Mouse (Mus musculus) hematopoietic stem cell, adult 5-6 weeks (primary cell): ENCODE data around the gene Ltb4r1. TPM values are rescaled to one million over a fixed set of nuclear protein-coding genes. Genes with fewer than 3 reads are reported as not detected.

ENCODE experiments used
- ATAC-seq, 2 experiments: fragments of 125-278 bp in 1 of 2; replicated peaks in 1 of 2; 2 replicates each; pipeline ENCODE4 v1.8.0; 2016 to 2017; ENCODE audit warnings: inconsistent platforms in 2 of 2, mild to moderate bottlenecking in 2 of 2, moderate number of reproducible peaks in 2 of 2, low read depth in 1 of 2, moderate TSS enrichment in 1 of 2; ENCODE audit not compliant: low FRiP score in 2 of 2, poor library complexity in 2 of 2, severe bottlenecking in 2 of 2, insufficient read depth in 1 of 2, low TSS enrichment in 1 of 2
- total RNA-seq: library from RNA; stranded (forward); fragments of 172-1452, 232-1000 nt; gene quantifications from 2 replicates; pipeline ENCODE4 v1.2.3, GENCODE M21; 2017

Gene Ltb4r1
- total RNA-seq, 1 experiment from 2014 or later = 4.0 TPM

DNA sequence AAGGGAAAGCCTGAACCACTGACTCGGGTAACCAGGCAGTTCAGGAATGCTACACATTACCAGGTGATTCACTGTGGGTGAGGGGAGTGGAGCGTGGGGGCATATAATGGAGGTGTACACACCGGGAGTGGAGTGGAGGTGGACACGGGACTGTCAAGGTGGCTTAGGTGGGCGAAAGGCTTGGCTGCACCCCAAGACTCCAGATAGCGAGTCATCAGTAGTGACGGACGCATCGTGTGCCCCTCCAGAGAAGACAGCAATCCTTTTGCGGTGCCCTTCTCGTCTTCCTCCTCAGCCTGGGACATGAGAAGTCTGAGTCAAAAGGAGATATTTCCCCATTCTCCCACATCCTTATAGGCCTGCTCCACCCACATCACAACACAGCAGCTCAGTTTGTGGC is 12.0 kb downstream of the Ltb4r1 start:
- ATAC-seq = no peak

DNA sequence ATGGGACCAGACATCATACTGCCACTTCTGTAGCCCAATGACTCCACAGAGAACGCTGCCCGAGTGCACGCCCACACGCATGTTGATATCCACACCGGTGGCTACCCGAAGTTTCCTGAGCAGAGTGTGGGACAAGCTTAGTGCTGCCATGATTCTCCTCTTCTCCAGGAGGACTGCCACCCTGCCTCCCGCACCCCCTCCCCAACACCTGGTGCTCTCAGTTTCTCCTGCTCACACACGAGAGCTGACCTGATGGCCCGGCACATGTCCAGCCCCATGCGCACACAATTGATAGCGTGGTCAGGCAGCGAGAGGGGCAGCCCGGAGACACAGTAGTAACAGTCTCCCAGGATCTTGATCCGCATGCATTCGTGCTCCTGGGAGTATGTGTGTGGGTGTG is 12.9 kb downstream of the Ltb4r1 start:
- no peak for ATAC-seq

DNA sequence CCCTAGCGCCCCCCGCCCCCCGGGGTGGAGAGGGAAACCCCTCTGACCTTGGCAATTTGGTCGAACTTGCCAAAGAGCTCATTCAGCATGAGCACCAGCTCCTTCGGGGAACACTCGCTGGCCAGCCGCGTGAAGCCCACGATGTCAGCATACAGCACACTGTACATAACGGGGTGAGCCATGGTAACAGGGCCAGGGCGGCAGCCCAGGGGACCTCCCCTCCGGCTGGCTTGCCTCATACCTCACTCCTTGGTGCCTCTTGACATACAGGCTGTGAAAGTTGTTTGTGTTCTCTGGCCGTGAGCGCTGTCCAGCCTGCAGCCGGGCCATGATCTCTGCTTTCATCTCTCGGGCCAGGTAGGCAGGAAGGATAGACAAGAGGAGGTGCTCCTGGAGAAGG is 13.9 kb downstream of the Ltb4r1 start:
- no peak for ATAC-seq

DNA sequence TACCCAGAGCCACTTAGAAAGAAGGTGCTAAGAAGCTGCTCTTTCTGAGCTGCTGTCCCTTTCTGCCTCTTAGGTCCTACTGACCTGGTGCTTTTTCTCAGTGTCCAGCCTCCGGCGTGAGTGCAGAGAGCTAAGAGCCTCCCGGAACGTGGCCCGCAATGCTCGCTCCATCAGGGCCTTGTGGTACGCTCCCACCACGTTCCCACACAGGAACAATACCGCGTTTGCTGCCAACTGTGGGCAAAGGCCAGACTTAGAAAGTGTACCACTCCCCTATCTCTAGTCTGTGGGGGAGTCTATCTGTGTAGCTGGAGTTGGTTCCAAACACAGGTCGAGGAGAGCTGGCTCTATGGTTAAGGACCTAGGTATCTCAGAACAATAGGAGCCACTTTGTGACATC is 15.0 kb downstream of the Ltb4r1 start:
- ATAC-seq = no peak

DNA sequence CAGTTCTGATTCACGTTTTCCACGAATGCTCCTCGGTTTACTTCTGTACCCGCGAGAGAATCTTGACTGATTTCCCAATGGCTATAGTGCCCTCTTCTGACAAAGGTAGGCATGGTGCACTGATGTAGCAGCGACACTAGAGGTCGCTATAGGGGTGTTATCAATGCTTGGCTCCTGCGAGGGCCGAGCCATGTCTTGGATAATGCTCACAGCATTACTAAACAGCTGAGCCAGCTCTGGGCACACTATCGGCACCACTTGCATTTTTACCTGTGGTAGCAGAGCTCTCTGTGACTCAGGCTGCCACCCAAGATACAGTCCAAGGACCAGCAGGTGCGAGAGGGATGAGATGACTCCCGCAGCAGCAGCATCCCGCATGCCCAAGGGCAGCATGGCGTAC is 15.5 kb downstream of the Ltb4r1 start:
- peak; percentile 85 to 87 for ATAC-seq

DNA sequence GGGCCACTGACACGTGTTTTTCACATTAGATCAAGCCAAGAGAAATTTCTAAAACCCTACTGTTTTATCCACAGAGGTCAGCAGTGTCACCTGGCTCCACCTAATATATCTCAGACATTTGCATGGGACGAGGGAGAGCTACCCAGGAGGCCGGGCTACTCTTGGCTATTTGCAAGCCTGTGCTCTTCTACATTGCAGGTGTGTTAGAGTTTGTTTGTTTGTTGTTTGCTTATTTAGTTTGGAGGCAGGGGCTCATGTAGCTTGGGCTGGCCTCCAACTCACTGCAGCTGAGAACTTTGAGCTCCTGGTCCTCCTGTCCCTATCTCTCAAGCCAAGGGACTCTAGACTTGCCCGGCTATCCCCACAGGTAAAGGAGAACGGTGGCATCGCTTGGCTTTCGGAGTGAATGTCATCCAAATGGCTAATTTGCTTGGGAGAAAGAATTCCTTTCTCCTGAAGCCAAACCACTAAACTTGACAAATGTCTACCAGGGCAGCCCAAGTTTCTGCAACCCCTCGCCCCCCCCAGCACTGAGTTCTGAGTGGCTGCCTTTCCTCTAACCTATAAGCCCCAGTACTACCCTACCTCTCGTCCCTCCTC is 16.7 kb downstream of the Ltb4r1 start:
- no peak for ATAC-seq

- ATAC-seq = no peak
Observed at GRCm38 (mm10) chr14:55783171-55783957, 17.6 kb downstream of the Ltb4r1 start.

DNA sequence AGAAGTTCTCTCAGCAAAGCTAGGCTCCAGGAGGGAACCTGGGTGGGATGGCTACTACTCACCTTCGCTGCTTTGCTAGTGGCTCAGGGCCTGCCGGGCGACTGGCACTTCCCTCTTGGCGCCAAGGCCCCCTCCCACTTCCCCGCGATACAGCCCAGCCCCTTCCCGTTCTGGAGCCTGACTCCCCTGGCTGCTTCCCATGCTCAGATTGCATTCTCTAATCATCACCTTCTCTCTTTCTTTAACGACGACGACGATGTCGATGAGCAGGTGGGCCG is 18.1 kb downstream of the Ltb4r1 start, which contains the start of gene Adcy4:
Adcy4 (minus strand) TSS at position 138 of the 278 bp plus-strand sequence.
- ATAC-seq = no peak

GRCm38 (mm10) chr14:55785195-55785594 is 19.4 kb downstream of the Ltb4r1 start:
- no peak for ATAC-seq

- ATAC-seq = no peak
Observed at GRCm38 (mm10) chr14:55787731-55788130, 22.0 kb downstream of the Ltb4r1 start.

DNA sequence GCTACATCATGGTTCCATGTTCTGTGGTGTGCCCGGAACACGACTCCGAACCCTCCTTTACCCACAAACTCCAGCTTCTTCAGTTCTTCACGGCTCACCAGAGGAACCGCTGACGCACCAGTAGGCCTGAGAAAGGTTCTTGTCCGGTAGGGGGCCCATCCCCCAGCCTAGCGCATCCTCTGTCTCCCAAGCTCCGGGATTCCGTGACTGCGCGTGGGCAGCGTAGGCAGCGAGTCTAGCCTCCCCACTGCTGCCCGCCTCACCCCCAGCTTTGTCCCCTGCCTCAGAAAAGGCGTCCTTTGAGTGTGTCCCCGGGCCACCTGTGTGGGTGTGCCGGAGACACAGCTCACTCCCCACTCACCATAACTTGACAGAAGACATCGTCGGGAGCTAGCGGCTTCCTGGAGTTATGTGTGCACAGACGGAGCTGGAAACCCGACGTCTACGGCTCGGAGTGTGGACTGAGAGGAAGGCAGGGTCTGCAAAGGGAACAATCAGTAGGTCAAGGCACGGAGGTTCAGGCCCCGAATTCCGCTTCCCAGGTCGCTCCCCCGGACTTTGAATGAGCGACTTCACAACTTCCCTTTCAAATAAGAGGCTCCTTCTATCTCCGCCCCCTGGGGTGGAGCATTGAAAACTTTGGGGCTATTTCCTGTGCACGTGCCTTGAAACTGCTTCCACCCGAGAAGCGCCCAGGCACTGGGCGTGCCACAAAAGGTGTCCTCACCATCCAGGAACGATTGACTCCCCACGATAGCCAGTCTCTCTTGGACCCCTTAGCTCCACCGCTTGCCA is 22.7 kb downstream of the Ltb4r1 start, which contains the start of gene Ripk3:
Ripk3 (minus strand) TSS at position 610 of the 795 bp plus-strand sequence.
- ATAC-seq = peak; percentile 81 to 86

GRCm38 (mm10) chr14:55793461-55793860 is 27.7 kb downstream of the Ltb4r1 start:
- no peak for ATAC-seq

DNA sequence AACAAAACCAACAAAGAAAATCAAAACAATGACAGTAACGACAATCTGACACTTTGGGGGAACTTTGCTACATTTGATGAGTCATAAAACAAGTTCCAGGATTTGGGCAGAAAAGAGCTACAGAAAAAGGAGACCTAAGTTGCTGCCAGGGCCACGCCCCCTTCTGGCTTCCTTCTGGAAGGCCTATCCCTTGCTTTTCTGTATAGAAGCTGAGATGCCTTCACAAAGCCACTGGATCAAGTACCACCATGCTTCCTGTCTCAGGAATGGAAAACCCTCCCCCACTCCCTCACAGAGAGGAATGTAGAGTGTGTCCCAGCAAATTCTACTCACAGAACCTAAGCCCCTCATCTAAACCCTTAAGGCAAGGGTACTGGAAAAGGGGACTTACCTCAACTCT is 28.2 kb downstream of the Ltb4r1 start:
- no peak for ATAC-seq

DNA sequence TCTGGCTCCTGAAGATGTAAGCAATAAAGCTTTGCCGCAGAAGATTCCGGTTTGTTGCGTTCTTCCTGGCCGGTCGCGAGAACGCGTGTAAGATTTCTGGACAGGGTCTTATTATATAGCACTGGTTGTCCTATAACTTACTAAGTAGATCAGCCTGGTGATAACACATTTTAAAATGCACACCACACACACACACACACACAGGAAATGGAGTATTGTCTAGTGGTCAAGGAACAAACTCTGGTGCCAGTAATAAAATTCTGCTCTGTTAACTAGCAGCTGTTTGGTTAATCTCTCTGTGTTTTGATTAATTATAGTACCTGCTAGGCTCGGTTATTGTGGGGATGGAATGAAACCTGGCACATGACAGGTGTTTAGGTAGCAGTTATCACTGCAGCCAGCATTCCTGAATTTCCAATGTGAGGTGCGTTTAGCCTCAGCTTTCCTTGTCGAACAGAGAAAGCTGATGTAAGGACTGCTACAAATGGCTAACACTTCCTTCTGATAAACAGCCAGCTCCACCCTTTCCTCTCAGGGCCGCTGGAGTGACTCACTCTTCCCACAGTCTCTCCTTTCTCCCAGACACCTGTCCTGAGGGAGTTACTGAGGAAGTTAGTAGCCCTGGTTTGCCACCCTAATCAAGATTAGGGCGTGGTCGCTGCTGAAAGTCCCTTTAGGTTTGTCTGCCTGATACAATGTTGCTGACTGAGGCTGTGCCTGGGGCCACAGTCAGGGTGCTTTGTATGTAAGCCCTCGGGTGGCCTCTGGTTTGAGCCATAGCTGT is 29.8 kb downstream of the Ltb4r1 start:
- no peak for ATAC-seq

DNA sequence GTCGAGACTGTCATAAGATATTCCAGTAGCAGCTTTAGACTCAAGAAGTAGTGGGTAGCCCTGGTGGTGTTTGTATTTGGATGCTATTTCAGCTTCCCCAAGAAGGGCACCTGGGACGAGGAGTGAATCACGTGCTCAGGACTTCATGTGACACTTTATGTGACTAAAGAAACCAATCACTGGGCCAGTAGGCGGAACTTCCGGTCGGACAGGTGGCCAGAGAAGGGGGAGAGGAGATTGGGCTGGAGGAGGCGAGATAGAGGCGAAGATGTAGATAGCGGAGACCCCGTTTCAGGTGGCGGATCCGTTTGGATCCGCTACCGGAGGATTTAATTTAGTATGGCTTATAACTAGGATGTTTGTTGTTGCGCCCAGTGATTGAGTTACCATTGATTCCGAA is 49.1 kb downstream of the Ltb4r1 start:
- ATAC-seq = 0 out of 4 replicates have a peak, but pooled peaks of 1 of the 2 experiments have one; percentile 7

GRCm38 (mm10) chr14:55815310-55815751 is 49.6 kb downstream of the Ltb4r1 start:
- ATAC-seq = 0 out of 4 replicates have a peak, but pooled peaks of 1 of the 2 experiments have one; percentile 22
